Mouse (Mus musculus): ENCODE measurements around the gene Tmem19. TPM values are rescaled to one million over a fixed set of nuclear protein-coding genes. Genes with fewer than 3 reads are reported as not detected.

Tmem19 gene
- total RNA-seq (2012; rRNA removed), result 30.9 and 43.2 TPM in 2 replicates

DNA sequence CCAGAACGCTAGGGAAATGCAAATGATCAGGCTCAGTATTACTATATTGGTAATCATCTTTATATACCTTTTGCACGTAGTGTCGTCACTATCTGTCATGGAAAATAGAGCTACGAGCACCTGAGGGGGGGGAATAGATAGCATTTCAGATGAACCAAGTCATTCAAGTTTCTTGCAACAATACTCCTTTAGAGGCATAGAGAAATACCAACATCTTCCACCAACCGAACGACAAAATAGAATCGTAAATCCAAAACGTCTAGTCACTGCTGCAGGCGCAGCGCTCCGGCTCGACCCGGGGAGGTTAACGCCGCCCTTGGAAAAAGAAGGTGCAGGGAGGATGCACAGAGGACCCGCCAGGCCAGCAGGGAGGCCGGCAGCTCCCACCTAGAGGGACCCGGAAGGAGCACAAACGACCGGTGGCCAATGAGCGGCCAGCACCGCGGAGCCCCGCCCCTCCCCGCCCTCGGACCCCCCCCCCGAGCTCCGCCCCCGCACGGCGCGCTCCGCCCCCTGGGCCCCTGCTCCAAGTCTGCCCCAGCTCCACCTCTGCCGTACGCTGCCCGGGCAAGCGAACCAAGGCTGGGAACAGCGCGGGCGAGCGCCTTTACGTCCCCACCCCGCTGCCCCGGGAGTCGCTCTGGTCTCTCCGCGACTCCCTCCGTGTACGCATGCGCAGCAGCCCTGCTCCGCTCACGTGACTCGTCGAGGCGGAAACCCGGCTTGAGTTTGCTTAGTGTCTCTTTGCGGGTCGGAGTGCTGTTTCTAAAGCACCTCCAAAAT is at the start of gene Tmem19:
Gene Tmem19 (minus strand): TSS at position 662 of the 783 bp plus-strand sequence.
- H3K4me3 ChIP-seq (ENCODE audit: insufficient read depth in 1 of 2, low read depth in 1 of 2, low read length in 2 of 2, poor library complexity in 1 of 2, severe bottlenecking in 1 of 2), result peak within 1 kb of the TSS; percentile 81 to 90
- no peak for TF ChIP-seq CHD2 (IDR thresholded peaks at IDR 0.05; ENCODE audit: low read depth, low read length)
- peak; percentile 25; the same call in 1 of the 2 replicates for TF ChIP-seq HCFC1 (IDR thresholded peaks at IDR 0.05; ENCODE audit: borderline replicate concordance, insufficient read depth, low read length)
- in situ Hi-C loops (cut with MboI; ENCODE audit: low sequenced_read_pairs in 2 of 2, unreplicated experiment in 2 of 2), result no loop called here
- H3K27ac ChIP-seq (ENCODE audit: insufficient read depth, low read depth, low read length, poor library complexity, severe bottlenecking), result peak within 1 kb of the TSS; percentile 57
- H3K36me3 ChIP-seq (ENCODE audit: control insufficient read depth, insufficient read depth, low read length, poor library complexity, severe bottlenecking), result peaks cover 1% of the 10 kb centered on the region; the same call in 1 of the 2 replicates
- peaks cover 0 to 5% of the 10 kb centered on the region in 2 experiments; a peak in 2 of 4 replicates for H3K4me1 ChIP-seq (ENCODE audit: control insufficient read depth in 2 of 2, insufficient read depth in 2 of 2, low read length in 2 of 2, poor library complexity in 1 of 2)
- DNase-seq (ENCODE audit: low read depth, low spot score), result peak; percentile 97
- no peaks in the 10 kb centered on the region for H3K9me3 ChIP-seq (ENCODE audit: control insufficient read depth, insufficient read depth, low read depth, low read length)
- peak within 1 kb of the TSS; percentile 76 for H3K9ac ChIP-seq (ENCODE audit: insufficient read depth, low read depth, low read length, poor library complexity, severe bottlenecking)

GRCm38 (mm10) chr10:115406393-115406792 is 44.1 kb upstream of the Tmem19 start:
- TF ChIP-seq ZNF384 (IDR thresholded peaks at IDR 0.05; ENCODE audit: low read depth, low read length), result no peak
- TF ChIP-seq CHD2 (IDR thresholded peaks at IDR 0.05; ENCODE audit: low read depth, low read length), result no peak
- TF ChIP-seq HCFC1 (IDR thresholded peaks at IDR 0.05; ENCODE audit: borderline replicate concordance, insufficient read depth, low read length), result no peak
- no peak for TF ChIP-seq ZC3H11A (IDR thresholded peaks at IDR 0.05; ENCODE audit: borderline replicate concordance, low read depth, low read length)
- TF ChIP-seq MAFK (IDR thresholded peaks at IDR 0.05; ENCODE audit: insufficient read depth, low read depth, low read length), result no peak
- peaks cover 24% of the 10 kb centered on the region for H3K36me3 ChIP-seq (ENCODE audit: control insufficient read depth, insufficient read depth, low read length, poor library complexity, severe bottlenecking)
- H3K9ac ChIP-seq (ENCODE audit: insufficient read depth, low read depth, low read length, poor library complexity, severe bottlenecking), result no peak overlapping the region
- no peaks in the 10 kb centered on the region for H3K9me3 ChIP-seq (ENCODE audit: control insufficient read depth, insufficient read depth, low read depth, low read length)
- in situ Hi-C loops (cut with MboI; ENCODE audit: low sequenced_read_pairs in 2 of 2, unreplicated experiment in 2 of 2), result loop anchor here in 1 of 2 experiments (25.0 kb wide), 1 partner anchor 1656 kb away; the partner anchor contains the start of gene Cct2
- H3K4me1 ChIP-seq (ENCODE audit: control insufficient read depth in 2 of 2, insufficient read depth in 2 of 2, low read length in 2 of 2, poor library complexity in 1 of 2), result no peaks in the 10 kb centered on the region
- no peak overlapping the region for H3K4me3 ChIP-seq (ENCODE audit: insufficient read depth in 1 of 2, low read depth in 1 of 2, low read length in 2 of 2, poor library complexity in 1 of 2, severe bottlenecking in 1 of 2)
- no peak overlapping the region for H3K27ac ChIP-seq (ENCODE audit: insufficient read depth, low read depth, low read length, poor library complexity, severe bottlenecking)
- DNase-seq (ENCODE audit: low read depth, low spot score), result peak; percentile 41

GRCm38 (mm10) chr10:115391896-115392295 is 29.6 kb upstream of the Tmem19 start:
- Histone ChIP-seq H3K36me3 (ENCODE audit: control insufficient read depth, insufficient read depth, low read length, poor library complexity, severe bottlenecking) (peaks cover 5% of the 10 kb centered on the region), H3K4me3 (ENCODE audit: insufficient read depth in 1 of 2, low read depth in 1 of 2, low read length in 2 of 2, poor library complexity in 1 of 2, severe bottlenecking in 1 of 2) (no peak overlapping the region), H3K9me3 (ENCODE audit: control insufficient read depth, insufficient read depth, low read depth, low read length) (no peaks in the 10 kb centered on the region), H3K9ac (ENCODE audit: insufficient read depth, low read depth, low read length, poor library complexity, severe bottlenecking) (no peak overlapping the region), H3K4me1 (ENCODE audit: control insufficient read depth in 2 of 2, insufficient read depth in 2 of 2, low read length in 2 of 2, poor library complexity in 1 of 2) (no peaks in the 10 kb centered on the region), H3K27ac (ENCODE audit: insufficient read depth, low read depth, low read length, poor library complexity, severe bottlenecking) (no peak overlapping the region)
- no peak for DNase-seq (ENCODE audit: low read depth, low spot score)
- in situ Hi-C loops (cut with MboI; ENCODE audit: low sequenced_read_pairs in 2 of 2, unreplicated experiment in 2 of 2), result no loop called here
- TF ChIP-seq MAFK (IDR thresholded peaks at IDR 0.05; ENCODE audit: insufficient read depth, low read depth, low read length) (no peak), CHD2 (IDR thresholded peaks at IDR 0.05; ENCODE audit: low read depth, low read length) (no peak), HCFC1 (IDR thresholded peaks at IDR 0.05; ENCODE audit: borderline replicate concordance, insufficient read depth, low read length) (no peak), ZNF384 (IDR thresholded peaks at IDR 0.05; ENCODE audit: low read depth, low read length) (no peak)

GRCm38 (mm10) chr10:115391076-115391475 is 28.8 kb upstream of the Tmem19 start:
- 0 out of 4 replicates have a peak, but pooled peaks cover 0 to 2% of the 10 kb centered on the region in 2 experiments for H3K4me1 ChIP-seq (ENCODE audit: control insufficient read depth in 2 of 2, insufficient read depth in 2 of 2, low read length in 2 of 2, poor library complexity in 1 of 2)
- H3K27ac ChIP-seq (ENCODE audit: insufficient read depth, low read depth, low read length, poor library complexity, severe bottlenecking), result no peak overlapping the region
- TF ChIP-seq HCFC1 (IDR thresholded peaks at IDR 0.05; ENCODE audit: borderline replicate concordance, insufficient read depth, low read length) (no peak), ZNF384 (IDR thresholded peaks at IDR 0.05; ENCODE audit: low read depth, low read length) (no peak), CHD2 (IDR thresholded peaks at IDR 0.05; ENCODE audit: low read depth, low read length) (no peak), ZC3H11A (IDR thresholded peaks at IDR 0.05; ENCODE audit: borderline replicate concordance, low read depth, low read length) (no peak), MAFK (IDR thresholded peaks at IDR 0.05; ENCODE audit: insufficient read depth, low read depth, low read length) (no peak)
- peaks cover 5% of the 10 kb centered on the region for H3K36me3 ChIP-seq (ENCODE audit: control insufficient read depth, insufficient read depth, low read length, poor library complexity, severe bottlenecking)
- no peak for DNase-seq (ENCODE audit: low read depth, low spot score)
- no peak overlapping the region for H3K9ac ChIP-seq (ENCODE audit: insufficient read depth, low read depth, low read length, poor library complexity, severe bottlenecking)
- H3K4me3 ChIP-seq (ENCODE audit: insufficient read depth in 1 of 2, low read depth in 1 of 2, low read length in 2 of 2, poor library complexity in 1 of 2, severe bottlenecking in 1 of 2), result no peak overlapping the region
- in situ Hi-C loops (cut with MboI; ENCODE audit: low sequenced_read_pairs in 2 of 2, unreplicated experiment in 2 of 2), result no loop called here
- H3K9me3 ChIP-seq (ENCODE audit: control insufficient read depth, insufficient read depth, low read depth, low read length), result no peaks in the 10 kb centered on the region

Measured in ES-E14 (cell line).